Mouse (Mus musculus) liver, adult (tissue): ENCODE measurements around the gene Susd3.

Experiments
- GATA4 ChIP-seq: IDR thresholded peaks from 2 replicates; pipeline ENCODE4 v1.6.1; 2014; ENCODE audit warnings: mild to moderate bottlenecking, low read length; ENCODE audit not compliant: insufficient replicate concordance

The Susd3 gene

GRCm38 (mm10) chr13:49224314-49224713, 24.2 kb downstream of the Susd3 start:
- no peak for TF ChIP-seq GATA4

DNA sequence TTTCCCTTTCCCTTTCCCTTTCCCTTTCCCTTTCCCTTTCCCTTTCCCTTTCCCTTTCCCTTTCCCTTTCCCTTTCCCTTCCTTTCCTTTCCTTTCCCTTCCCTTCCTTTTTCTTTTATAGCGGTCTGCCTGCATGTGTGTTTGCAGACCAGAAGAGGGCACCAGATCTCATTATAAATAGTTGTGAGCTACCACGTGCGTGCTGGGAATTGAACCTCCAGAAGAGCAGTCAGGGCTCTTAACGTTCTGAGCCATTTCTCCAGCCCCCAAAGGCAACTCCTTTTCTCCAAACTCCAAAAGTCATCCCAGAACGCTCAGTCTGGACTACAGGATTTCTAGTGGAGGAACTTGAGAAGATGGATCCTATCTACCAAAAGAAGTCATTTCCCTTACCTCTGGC, 27.6 kb downstream of the Susd3 start:
- TF ChIP-seq GATA4, result no peak

DNA sequence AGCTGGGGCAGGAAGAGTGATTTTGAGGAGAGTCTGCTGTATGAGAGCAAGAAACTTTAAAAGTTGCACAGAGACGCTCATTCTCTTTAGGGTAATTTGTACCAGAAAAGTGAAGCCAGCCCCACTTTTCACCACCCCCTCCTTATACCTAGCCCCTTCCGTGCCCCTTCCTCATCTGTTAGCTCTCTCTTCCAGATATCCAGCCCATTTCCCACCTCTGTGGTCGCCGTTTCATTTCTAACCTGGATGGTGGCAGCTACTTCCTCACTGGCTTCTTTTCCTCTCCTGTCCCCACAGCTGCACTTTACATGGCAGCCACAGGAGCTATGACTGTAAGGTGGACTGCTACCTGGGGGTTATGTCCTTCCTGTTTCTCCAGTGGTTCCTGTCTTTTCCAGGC, 29.1 kb downstream of the Susd3 start:
- no peak for TF ChIP-seq GATA4

GRCm38 (mm10) chr13:49218651-49219050, 29.9 kb downstream of the Susd3 start:
- TF ChIP-seq GATA4, result no peak

DNA sequence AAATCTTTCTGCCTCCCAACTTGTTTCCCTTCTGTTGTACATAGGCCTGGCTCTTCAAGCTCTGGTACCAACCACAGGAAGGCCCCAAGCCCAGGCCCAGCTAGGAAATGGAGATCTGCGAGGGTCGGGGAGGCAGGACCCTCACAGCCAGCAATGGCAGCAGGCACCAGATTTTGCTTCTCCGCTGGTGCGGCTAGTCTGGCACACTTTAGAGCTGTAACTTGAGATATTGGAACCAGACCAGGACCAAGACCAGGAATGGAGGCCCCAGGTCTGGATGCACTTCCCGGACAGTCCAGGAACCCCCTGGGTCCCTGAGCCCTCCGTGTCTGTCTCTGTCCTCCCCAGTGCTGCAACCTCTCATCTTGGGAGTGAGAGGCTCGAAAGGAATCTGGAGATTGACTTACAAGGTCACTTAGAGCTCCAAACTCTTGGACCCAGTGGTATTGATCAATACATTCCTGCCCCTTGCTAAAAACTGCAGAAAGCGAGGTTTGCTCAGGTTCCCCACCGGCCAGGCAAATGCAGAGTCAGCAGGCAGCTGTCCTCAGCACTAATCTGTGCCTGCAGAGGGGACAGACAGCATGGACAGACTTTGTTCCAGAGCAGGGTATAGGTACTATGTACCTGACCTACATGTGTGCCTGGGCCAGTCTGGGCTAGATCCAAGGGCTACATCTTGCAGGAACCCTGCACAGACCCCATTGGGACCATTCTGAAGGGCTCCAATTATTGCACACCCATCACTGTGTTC, 31.5 kb downstream of the Susd3 start:
- no peak for TF ChIP-seq GATA4

GRCm38 (mm10) chr13:49216220-49216552, 32.3 kb downstream of the Susd3 start:
- TF ChIP-seq GATA4, result no peak

GRCm38 (mm10) chr13:49215504-49216219, 32.8 kb downstream of the Susd3 start, which contains the start of gene Card19:
TSS of gene Card19 (minus strand) at chr13:49216037.
- TF ChIP-seq GATA4, result no peak

DNA sequence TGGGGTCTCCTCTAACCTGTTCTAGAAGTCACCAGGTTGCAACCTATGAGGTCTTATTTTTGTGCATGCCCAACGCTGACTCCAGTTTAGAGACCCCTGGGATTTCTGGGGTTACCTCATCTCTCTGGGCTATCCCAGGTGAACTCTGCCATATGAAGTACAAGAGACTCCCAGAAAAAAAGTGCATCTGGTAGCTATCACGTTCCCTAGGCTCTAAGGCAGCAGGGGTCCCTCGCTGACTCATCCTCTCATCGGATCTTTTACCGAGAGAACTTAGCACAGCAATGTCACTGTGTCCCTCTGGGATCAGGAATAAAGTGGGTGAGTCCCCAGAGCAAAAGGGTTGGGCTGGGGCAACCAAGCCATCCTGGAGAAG, 33.4 kb downstream of the Susd3 start:
- TF ChIP-seq GATA4, result no peak

DNA sequence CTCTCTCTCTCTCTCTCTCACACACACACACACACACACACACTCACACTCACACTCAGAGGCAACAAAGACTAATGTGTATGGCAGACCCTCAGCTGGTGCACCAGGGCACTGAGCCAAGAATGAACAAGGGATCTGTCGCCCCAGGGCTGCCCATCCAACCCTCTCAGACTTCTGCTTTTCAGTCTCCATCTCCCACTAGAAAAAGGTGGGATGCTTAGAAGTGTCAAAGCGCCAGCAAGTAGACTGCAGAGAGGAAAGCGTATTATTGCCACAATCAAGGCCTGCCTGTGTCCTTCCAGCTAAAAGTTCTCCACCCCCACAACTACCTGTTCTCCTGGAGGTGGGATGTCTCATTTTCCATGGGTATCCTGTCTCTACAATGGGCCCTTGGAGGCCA, 34.1 kb downstream of the Susd3 start:
- TF ChIP-seq GATA4, result no peak

GRCm38 (mm10) chr13:49213531-49213932, 35.0 kb downstream of the Susd3 start:
- no peak for TF ChIP-seq GATA4

DNA sequence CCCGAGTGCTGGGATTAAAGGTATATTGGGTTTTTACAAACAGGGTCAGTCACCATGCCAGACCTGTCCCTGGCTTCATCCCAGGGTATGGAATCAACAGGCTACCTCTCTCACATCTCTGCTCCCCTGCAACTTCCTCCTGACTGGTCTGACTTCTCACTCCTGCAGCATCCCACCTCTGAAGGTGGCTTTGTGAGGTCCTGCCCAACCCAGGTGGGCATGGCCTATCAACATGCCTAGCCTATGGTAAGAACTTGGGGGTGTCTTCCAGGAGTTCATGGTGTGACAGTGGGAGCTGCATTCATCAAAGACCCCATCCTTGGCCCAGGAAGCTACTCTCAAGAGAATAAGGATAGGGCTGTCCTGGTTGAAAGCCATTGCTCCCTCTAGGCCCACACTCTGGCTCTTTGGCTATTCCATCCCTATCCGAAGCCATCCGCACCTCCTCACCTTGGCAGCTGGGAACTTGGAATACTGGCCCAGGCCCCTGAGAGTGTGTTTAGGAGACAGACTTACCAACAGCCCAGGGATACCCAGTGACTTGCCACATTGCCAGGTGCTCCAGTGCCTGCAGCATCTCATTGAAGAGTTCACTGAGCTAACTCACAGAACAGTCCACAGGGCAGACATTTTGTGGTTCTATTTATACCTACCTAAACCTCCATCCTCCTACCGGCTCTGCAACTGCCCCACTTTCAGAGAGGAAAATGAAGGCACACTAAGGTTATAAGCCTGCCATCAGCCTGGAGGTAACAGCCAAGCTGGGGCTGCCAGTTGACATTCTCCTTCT, 35.6 kb downstream of the Susd3 start:
- no peak for TF ChIP-seq GATA4

GRCm38 (mm10) chr13:49209306-49209705, 39.2 kb downstream of the Susd3 start:
- TF ChIP-seq GATA4, result no peak

GRCm38 (mm10) chr13:49206341-49206740, 42.2 kb downstream of the Susd3 start:
- TF ChIP-seq GATA4, result no peak

- TF ChIP-seq GATA4, result peak; percentile 63; the same call in 1 of the 2 replicates
Measured at GRCm38 (mm10) chr13:49205381-49205998, 43.0 kb downstream of the Susd3 start.

GRCm38 (mm10) chr13:49202556-49202955, 46.0 kb downstream of the Susd3 start:
- TF ChIP-seq GATA4, result no peak
